Comparison of ENCODE assay signal across 35 mouse cellular contexts in the genomic region with DNA sequence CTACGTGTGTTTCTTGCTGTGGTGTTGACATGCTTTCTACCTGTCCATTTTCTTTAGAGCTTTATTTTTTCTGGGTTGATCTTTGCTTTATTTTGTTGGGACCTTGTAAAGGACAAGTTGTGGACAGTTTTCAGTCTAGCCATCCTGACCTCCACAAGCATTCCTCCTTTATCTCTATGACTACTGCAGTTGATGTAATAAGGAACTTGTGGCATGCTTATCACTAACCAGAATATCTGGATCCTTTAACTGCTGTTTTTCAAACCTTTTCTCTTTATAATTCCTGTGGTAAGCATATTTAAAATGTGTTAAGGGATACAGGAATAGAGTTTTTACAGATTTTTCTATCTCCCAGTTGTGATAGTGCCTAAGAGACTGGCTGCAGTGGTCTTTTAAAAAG.
"Had no signal": no experiment of that assay in that cellular context is flagged by ENCODE, and none has a peak within 500 bp of the region (broad histone marks: within the 10 kb centered on the region; RNA-seq: fewer than 3 reads in every experiment).

No protein-coding gene starts in this region.

- H3K27ac ChIP-seq: heart, embryonic 10.5 days; heart, embryonic 13.5 days; heart, embryonic 15.5 days; hindbrain, embryonic 10.5 days; hindbrain, embryonic 12.5 days; hindbrain, embryonic 13.5 days; hindbrain, embryonic 14.5 days; hindbrain, embryonic 15.5 days; hindbrain, postnatal 0 days; intestine, embryonic 15.5 days; kidney, embryonic 15.5 days; kidney, postnatal 0 days; layer of hippocampus, adult 2 months; left cerebral cortex, adult 2 months had no signal

- H3K4me2 ChIP-seq: heart, embryonic 11.5 days; heart, embryonic 12.5 days; heart, embryonic 13.5 days; heart, embryonic 15.5 days; hindbrain, embryonic 12.5 days; hindbrain, embryonic 13.5 days; hindbrain, embryonic 14.5 days; hindbrain, embryonic 15.5 days; intestine, embryonic 15.5 days; kidney, embryonic 15.5 days had no signal

- H3K4me1 ChIP-seq: hindbrain, embryonic 10.5 days; hindbrain, embryonic 12.5 days; hindbrain, embryonic 13.5 days; hindbrain, embryonic 15.5 days; intestine, embryonic 15.5 days had no signal

- H3K9ac ChIP-seq: heart, embryonic 12.5 days; heart, embryonic 13.5 days; heart, embryonic 15.5 days; hindbrain, embryonic 12.5 days; hindbrain, embryonic 13.5 days; hindbrain, embryonic 14.5 days; hindbrain, embryonic 15.5 days; intestine, embryonic 15.5 days; kidney, embryonic 15.5 days had no signal

- H3K4me3 ChIP-seq: heart, embryonic 10.5 days; heart, embryonic 12.5 days; heart, embryonic 13.5 days; heart, embryonic 15.5 days; hindbrain, embryonic 10.5 days; hindbrain, embryonic 12.5 days; hindbrain, embryonic 13.5 days; hindbrain, embryonic 15.5 days; intestine, embryonic 15.5 days; kidney, embryonic 15.5 days; layer of hippocampus, adult 2 months; left cerebral cortex, adult 2 months had no signal

- H3K27me3 ChIP-seq: heart, embryonic 12.5 days; heart, embryonic 13.5 days; heart, embryonic 15.5 days; hindbrain, embryonic 12.5 days; hindbrain, embryonic 13.5 days; hindbrain, embryonic 15.5 days; intestine, embryonic 15.5 days; kidney, embryonic 15.5 days had no signal

- H3K9me3 ChIP-seq: heart, embryonic 10.5 days; heart, embryonic 12.5 days; heart, embryonic 13.5 days; heart, embryonic 15.5 days; hindbrain, embryonic 10.5 days; hindbrain, embryonic 12.5 days; hindbrain, embryonic 13.5 days; hindbrain, embryonic 15.5 days; intestine, embryonic 15.5 days; kidney, embryonic 15.5 days had no signal

- ATAC-seq: hindbrain, embryonic 16.5 days; hindbrain, postnatal 0 days; inflammation-experienced regulatory T-cells, adult 6 months; intestine, embryonic 15.5 days; intestine, embryonic 16.5 days; intestine, postnatal 0 days had no signal

- DNase-seq: heart, postnatal 10 days; heart, postnatal 14 days; heart, postnatal 4 days; kidney, adult 11 months; kidney, adult 18-20 months; kidney, adult 2 months; kidney, adult 8-10 months; kidney, adult 9 months; kidney, postnatal 10 days; kidney, postnatal 14 days; kidney, postnatal 25 days; kidney, postnatal 36 days; kidney, postnatal 4 days; layer of hippocampus, adult 9-11 months; layer of hippocampus, postnatal 36 days had no signal

- H3K36me3 ChIP-seq: heart, embryonic 10.5 days; heart, embryonic 12.5 days; heart, embryonic 13.5 days; heart, embryonic 15.5 days; hindbrain, embryonic 10.5 days; hindbrain, embryonic 12.5 days; hindbrain, embryonic 13.5 days; hindbrain, embryonic 15.5 days; intestine, embryonic 15.5 days; kidney, embryonic 15.5 days had no signal
